ENCODE assay signal across 9 mouse cellular contexts in genomic region chr15:81032941-81033629, GRCm38 (mm10). TPM values are rescaled to one million over a fixed set of nuclear protein-coding genes. Genes with fewer than 3 reads are reported as not detected.
DNase-seq lines count a peak whose midpoint lies in the region; ATAC-seq lines count a peak whose summit lies in the region.
"Had no signal": no experiment of that assay in that cellular context is flagged by ENCODE, and none has a peak within 500 bp of the region (broad histone marks: within the 10 kb centered on the region; RNA-seq: fewer than 3 reads in every experiment).

No protein-coding gene starts in this region.

- no peak for DNase-seq in lung, adult 18-20 months
- peak; percentile 61 for DNase-seq in NIH3T3 (ENCODE audit: low read depth)
- DNase-seq in ovary, postnatal 10 days (ENCODE audit: low spot score): no peak
- DNase-seq: liver, embryonic 13.5 days had no signal

- 37% methylated on average over 9 of the region's 9 CpGs for WGBS in lung, embryonic 16.5 days
- WGBS in hindbrain, embryonic 12.5 days: 36% methylated on average over 9 of the region's 9 CpGs
- 33% methylated on average over 9 of the region's 9 CpGs for WGBS in stomach, embryonic 15.5 days
- WGBS in midbrain, embryonic 16.5 days: 51% methylated on average over 9 of the region's 9 CpGs

- H3K4me2 ChIP-seq in lung, embryonic 16.5 days (ENCODE audit: low read depth, low read length): no peak overlapping the region
- H3K4me2 ChIP-seq in hindbrain, embryonic 12.5 days (replicated peaks): no peak overlapping the region
- H3K4me2 ChIP-seq in stomach, embryonic 15.5 days: no peak overlapping the region
- H3K4me2 ChIP-seq in midbrain, embryonic 16.5 days (ENCODE audit: low read length): no peak overlapping the region
- H3K4me2 ChIP-seq: embryonic facial prominence, embryonic 15.5 days; liver, embryonic 13.5 days had no signal

- H3K4me1 ChIP-seq in lung, embryonic 16.5 days (replicated peaks; ENCODE audit: control insufficient read depth, insufficient read depth, low read length): peaks cover 30% of the 10 kb centered on the region
- peaks cover 27% of the 10 kb centered on the region for H3K4me1 ChIP-seq in hindbrain, embryonic 12.5 days
- peaks cover 25% of the 10 kb centered on the region for H3K4me1 ChIP-seq in stomach, embryonic 15.5 days
- H3K4me1 ChIP-seq in midbrain, embryonic 16.5 days (ENCODE audit: control insufficient read depth, insufficient read depth, low read length): peaks cover 12% of the 10 kb centered on the region; the same call in 1 of the 2 replicates

- H3K36me3 ChIP-seq in lung, embryonic 16.5 days (ENCODE audit: control insufficient read depth, insufficient read depth, low read length): no peaks in the 10 kb centered on the region
- no peaks in the 10 kb centered on the region for H3K36me3 ChIP-seq in hindbrain, embryonic 12.5 days
- no peaks in the 10 kb centered on the region for H3K36me3 ChIP-seq in stomach, embryonic 15.5 days
- no peaks in the 10 kb centered on the region for H3K36me3 ChIP-seq in midbrain, embryonic 16.5 days (ENCODE audit: control insufficient read depth, insufficient read depth, low read length)
- H3K36me3 ChIP-seq: embryonic facial prominence, embryonic 15.5 days; liver, embryonic 13.5 days had no signal

- no peak overlapping the region for H3K9ac ChIP-seq in lung, embryonic 16.5 days (ENCODE audit: low read length)
- H3K9ac ChIP-seq in hindbrain, embryonic 12.5 days: no peak overlapping the region
- no peak overlapping the region for H3K9ac ChIP-seq in stomach, embryonic 15.5 days
- no peak overlapping the region for H3K9ac ChIP-seq in midbrain, embryonic 16.5 days (ENCODE audit: low read depth, low read length)
- H3K9ac ChIP-seq: embryonic facial prominence, embryonic 15.5 days; liver, embryonic 13.5 days had no signal

- H3K9me3 ChIP-seq in lung, embryonic 16.5 days (ENCODE audit: control insufficient read depth, low read length): no peaks in the 10 kb centered on the region
- no peaks in the 10 kb centered on the region for H3K9me3 ChIP-seq in hindbrain, embryonic 12.5 days (replicated peaks)
- H3K9me3 ChIP-seq in stomach, embryonic 15.5 days: no peaks in the 10 kb centered on the region
- no peaks in the 10 kb centered on the region for H3K9me3 ChIP-seq in midbrain, embryonic 16.5 days (replicated peaks; ENCODE audit: control insufficient read depth, low read length, poor library complexity, severe bottlenecking)
- H3K9me3 ChIP-seq: embryonic facial prominence, embryonic 15.5 days; liver, embryonic 13.5 days had no signal

- no peaks in the 10 kb centered on the region for H3K27me3 ChIP-seq in lung, embryonic 16.5 days (ENCODE audit: control insufficient read depth, insufficient read depth, low read depth, low read length)
- no peaks in the 10 kb centered on the region for H3K27me3 ChIP-seq in hindbrain, embryonic 12.5 days
- no peaks in the 10 kb centered on the region for H3K27me3 ChIP-seq in stomach, embryonic 15.5 days (replicated peaks)
- no peaks in the 10 kb centered on the region for H3K27me3 ChIP-seq in midbrain, embryonic 16.5 days (ENCODE audit: control insufficient read depth, insufficient read depth, low read depth, low read length)
- H3K27me3 ChIP-seq: embryonic facial prominence, embryonic 15.5 days; liver, embryonic 13.5 days had no signal

- no peak overlapping the region for H3K27ac ChIP-seq in lung, embryonic 16.5 days (ENCODE audit: low read length)
- peak overlapping the region; percentile 48; the same call in 1 of the 2 replicates for H3K27ac ChIP-seq in hindbrain, embryonic 12.5 days
- 0 out of 2 replicates have a peak overlapping the region, but pooled peaks have one; percentile 35 for H3K27ac ChIP-seq in stomach, embryonic 15.5 days
- H3K27ac ChIP-seq in midbrain, embryonic 16.5 days (ENCODE audit: low read length): no peak overlapping the region
- H3K27ac ChIP-seq: embryonic facial prominence, embryonic 15.5 days; liver, embryonic 13.5 days had no signal

- ATAC-seq in lung, embryonic 16.5 days (ENCODE audit: low read depth): peak; percentile 56
- no peak for ATAC-seq in hindbrain, embryonic 12.5 days (ENCODE audit: low FRiP score)
- peak; percentile 55; the same call in 1 of the 2 replicates for ATAC-seq in stomach, embryonic 15.5 days (ENCODE audit: insufficient read depth, low FRiP score, low read depth)
- no peak for ATAC-seq in midbrain, embryonic 16.5 days

- no peak overlapping the region for H3K4me3 ChIP-seq in lung, embryonic 16.5 days (ENCODE audit: low read length)
- no peak overlapping the region for H3K4me3 ChIP-seq in hindbrain, embryonic 12.5 days
- H3K4me3 ChIP-seq in stomach, embryonic 15.5 days (replicated peaks): no peak overlapping the region
- no peak overlapping the region for H3K4me3 ChIP-seq in midbrain, embryonic 16.5 days (ENCODE audit: low read depth, low read length)
- H3K4me3 ChIP-seq: embryonic facial prominence, embryonic 15.5 days; liver, embryonic 13.5 days had no signal

RNA-seq across cellular contexts. Expression of gene Sgsm3, which starts 55.5 kb away (rescaled TPM):
- polyA plus RNA-seq in lung, embryonic 16.5 days (2015; fragmentation: Nextera tagmentation; extraction: Ambion mirVana): 45.9 and 46.2 TPM in 2 replicates
- polyA plus RNA-seq in hindbrain, embryonic 12.5 days (2016; fragmentation: Nextera tagmentation; extraction: Ambion mirVana): 43.1 and 46.4 TPM in 2 replicates
- polyA plus RNA-seq in stomach, embryonic 15.5 days (2015; fragmentation: Nextera tagmentation; extraction: Ambion mirVana): 43.9 and 44.6 TPM in 2 replicates
- 74.3 and 84.5 TPM in 2 replicates for polyA plus RNA-seq in midbrain, embryonic 16.5 days (2015; fragmentation: Nextera tagmentation; extraction: Ambion mirVana)

Comparison
In these comparisons a context has a peak if more than half of its experiments do, and no peak if none do; other contexts are left out.
1. ATAC-seq: peak in lung, embryonic 16.5 days (single experiment) and stomach, embryonic 15.5 days (single experiment); none in hindbrain, embryonic 12.5 days (single experiment) and midbrain, embryonic 16.5 days (single experiment).
2. H3K27ac ChIP-seq: peak in hindbrain, embryonic 12.5 days (single experiment) and stomach, embryonic 15.5 days (single experiment); none in lung, embryonic 16.5 days (single experiment) and midbrain, embryonic 16.5 days (single experiment).